Mouse (Mus musculus) duodenum, adult 2 months (tissue): Measurements from ENCODE around the gene Tbp. TPM values are rescaled to one million over a fixed set of nuclear protein-coding genes. Genes with fewer than 3 reads are reported as not detected.

Experiments used
- polyA plus RNA-seq: library from polyadenylated mRNA; depleted of rRNA; stranded (reverse); fragments of >200 nt; gene quantifications from 2 replicates; pipeline ENCODE4 v1.2.3, GENCODE M21; 2012; ENCODE audit warnings: low replicate concordance; rRNA removed

The Tbp gene
- 10.9 and 22.0 TPM in 2 replicates for polyA plus RNA-seq

GRCm38 (mm10) chr17:15499656-15500394 lies at the start of gene Tbp, which contains the start of gene Psmb1:
Tbp (plus strand) TSS chr17:15499888.
Psmb1 (minus strand) TSS chr17:15499751.

GRCm38 (mm10) chr17:15526986-15527810 lies 27.5 kb downstream of the Tbp start, which contains the start of gene Pdcd2:
Pdcd2 (minus strand) TSS chr17:15527301.

GRCm38 (mm10) chr17:15564014-15564927 lies 64.6 kb downstream of the Tbp start, which contains the start of gene Prdm9:
Prdm9 (minus strand) TSS chr17:15564354.

Other genes with a start within 250 kb of the Tbp start
- 41.2 and 76.8 TPM in 2 replicates for gene Dll1, start 123.0 kb upstream of the Tbp start, polyA plus RNA-seq
- 4.4 and 5.7 TPM in 2 replicates for gene Fam120b, start 103.7 kb upstream of the Tbp start, polyA plus RNA-seq
- gene Psmb1, start 137 bp upstream of the Tbp start, polyA plus RNA-seq = 22.2 and 44.2 TPM in 2 replicates
- 32.5 and 51.1 TPM in 2 replicates for gene Pdcd2, start 27.4 kb downstream of the Tbp start, polyA plus RNA-seq
- gene Prdm9, start 64.5 kb downstream of the Tbp start, polyA plus RNA-seq = 1.6 and 2.6 TPM in 2 replicates
- gene Chd1, start 205.1 kb downstream of the Tbp start, polyA plus RNA-seq = 11.0 and 13.7 TPM in 2 replicates